In genomic region chr4:155251147-155251546, GRCm38 (mm10) we compare ENCODE assay signal across 7 mouse cellular contexts. TPM values are rescaled to one million over a fixed set of nuclear protein-coding genes. Genes with fewer than 3 reads are reported as not detected.
DNase-seq lines count a peak whose midpoint lies in the region; ATAC-seq lines count a peak whose summit lies in the region.

No protein-coding gene starts in this region.

- no peaks in the 10 kb centered on the region for H3K27me3 ChIP-seq in lung, embryonic 15.5 days
- no peaks in the 10 kb centered on the region for H3K27me3 ChIP-seq in forebrain, embryonic 12.5 days
- H3K27me3 ChIP-seq in limb, embryonic 12.5 days: no peaks in the 10 kb centered on the region
- H3K27me3 ChIP-seq in stomach, embryonic 15.5 days (replicated peaks): no peaks in the 10 kb centered on the region

- H3K4me2 ChIP-seq in lung, embryonic 15.5 days: peak overlapping the region; percentile 98
- peak overlapping the region; percentile 93 for H3K4me2 ChIP-seq in forebrain, embryonic 12.5 days
- H3K4me2 ChIP-seq in limb, embryonic 12.5 days: peak overlapping the region; percentile 93
- H3K4me2 ChIP-seq in stomach, embryonic 15.5 days: peak overlapping the region; percentile 94

- 0 out of 2 replicates have a peak overlapping the region, but pooled peaks have one; percentile 31 for H3K27ac ChIP-seq in lung, embryonic 15.5 days
- H3K27ac ChIP-seq in forebrain, embryonic 12.5 days: no peak overlapping the region
- peak overlapping the region; percentile 37; the same call in 1 of the 2 replicates for H3K27ac ChIP-seq in limb, embryonic 12.5 days
- peak overlapping the region; percentile 99; the same call in 1 of the 2 replicates for H3K27ac ChIP-seq in stomach, embryonic 15.5 days

- ATAC-seq in lung, embryonic 15.5 days (ENCODE audit: borderline replicate concordance, extremely low read depth, low FRiP score, low TSS enrichment): no peak
- ATAC-seq in forebrain, embryonic 12.5 days (ENCODE audit: low FRiP score): no peak
- no peak for ATAC-seq in limb, embryonic 12.5 days (ENCODE audit: insufficient number of reproducible peaks, insufficient read depth, low FRiP score, low TSS enrichment, low read depth)
- ATAC-seq in stomach, embryonic 15.5 days (ENCODE audit: insufficient read depth, low FRiP score, low read depth): no peak
- no peak for ATAC-seq in frontal cortex, adult (ENCODE audit: low TSS enrichment)

- H3K4me3 ChIP-seq in lung, embryonic 15.5 days: peak overlapping the region; percentile 67
- H3K4me3 ChIP-seq in forebrain, embryonic 12.5 days (replicated peaks): peak overlapping the region; percentile 60
- peak overlapping the region; percentile 61 for H3K4me3 ChIP-seq in limb, embryonic 12.5 days (replicated peaks)
- peak overlapping the region; percentile 61; the same call in 1 of the 2 replicates for H3K4me3 ChIP-seq in stomach, embryonic 15.5 days (replicated peaks)

- DNase-seq in lung, postnatal 4 days: no peak
- DNase-seq in adrenal gland, postnatal 10 days: no peak

- H3K9me3 ChIP-seq in lung, embryonic 15.5 days: no peaks in the 10 kb centered on the region
- no peaks in the 10 kb centered on the region for H3K9me3 ChIP-seq in forebrain, embryonic 12.5 days
- no peaks in the 10 kb centered on the region for H3K9me3 ChIP-seq in limb, embryonic 12.5 days
- no peaks in the 10 kb centered on the region for H3K9me3 ChIP-seq in stomach, embryonic 15.5 days

- H3K36me3 ChIP-seq in lung, embryonic 15.5 days: peaks cover 6% of the 10 kb centered on the region; the same call in 1 of the 2 replicates
- H3K36me3 ChIP-seq in forebrain, embryonic 12.5 days (replicated peaks): peaks cover 21% of the 10 kb centered on the region
- H3K36me3 ChIP-seq in limb, embryonic 12.5 days: peaks cover 30% of the 10 kb centered on the region
- no peaks in the 10 kb centered on the region for H3K36me3 ChIP-seq in stomach, embryonic 15.5 days

- peaks cover 28% of the 10 kb centered on the region for H3K4me1 ChIP-seq in lung, embryonic 15.5 days
- peaks cover 33% of the 10 kb centered on the region for H3K4me1 ChIP-seq in forebrain, embryonic 12.5 days
- peaks cover 36% of the 10 kb centered on the region for H3K4me1 ChIP-seq in limb, embryonic 12.5 days (replicated peaks)
- peaks cover 16% of the 10 kb centered on the region; the same call in 1 of the 2 replicates for H3K4me1 ChIP-seq in stomach, embryonic 15.5 days

- peak overlapping the region; percentile 80 for H3K9ac ChIP-seq in lung, embryonic 15.5 days
- H3K9ac ChIP-seq in forebrain, embryonic 12.5 days: peak overlapping the region; percentile 91; the same call in 1 of the 2 replicates
- H3K9ac ChIP-seq in limb, embryonic 12.5 days (replicated peaks): peak overlapping the region; percentile 82; the same call in 1 of the 2 replicates
- H3K9ac ChIP-seq in stomach, embryonic 15.5 days: no peak overlapping the region

- 33% methylated on average over 3 of the region's 3 CpGs for WGBS in lung, embryonic 15.5 days
- WGBS in forebrain, embryonic 12.5 days: 52% methylated on average over 3 of the region's 3 CpGs
- WGBS in limb, embryonic 12.5 days: 79% methylated on average over 3 of the region's 3 CpGs
- WGBS in stomach, embryonic 15.5 days: 34% methylated on average over 3 of the region's 3 CpGs

RNA-seq across cellular contexts. Expression of gene Faap20, which starts 1.5 kb away (rescaled TPM):
- polyA plus RNA-seq in lung, embryonic 15.5 days (2015; fragmentation: Nextera tagmentation; extraction: Ambion mirVana): 83.4 and 83.5 TPM in 2 replicates
- 96.4 and 96.9 TPM in 2 replicates for polyA plus RNA-seq in forebrain, embryonic 12.5 days (2016; fragmentation: Nextera tagmentation; extraction: Ambion mirVana)
- polyA plus RNA-seq in limb, embryonic 12.5 days (2016; fragmentation: Nextera tagmentation; extraction: Ambion mirVana): 96.0 and 99.2 TPM in 2 replicates
- polyA plus RNA-seq in stomach, embryonic 15.5 days (2015; fragmentation: Nextera tagmentation; extraction: Ambion mirVana): 64.5 and 65.8 TPM in 2 replicates
- total RNA-seq in adrenal gland, postnatal 10 days (2021): 10 to 100 TPM; 41.1 to 47.3 TPM

RNA-seq across cellular contexts. Expression of gene Ski, which starts 28.8 kb away (rescaled TPM):
- 16.1 and 16.9 TPM in 2 replicates for polyA plus RNA-seq in lung, embryonic 15.5 days (2015; fragmentation: Nextera tagmentation; extraction: Ambion mirVana)
- 12.3 and 14.2 TPM in 2 replicates for polyA plus RNA-seq in forebrain, embryonic 12.5 days (2016; fragmentation: Nextera tagmentation; extraction: Ambion mirVana)
- 18.4 and 18.8 TPM in 2 replicates for polyA plus RNA-seq in limb, embryonic 12.5 days (2016; fragmentation: Nextera tagmentation; extraction: Ambion mirVana)
- polyA plus RNA-seq in stomach, embryonic 15.5 days (2015; fragmentation: Nextera tagmentation; extraction: Ambion mirVana): 16.2 and 16.6 TPM in 2 replicates
- 10 to 100 TPM; 65.3 to 80.4 TPM for total RNA-seq in adrenal gland, postnatal 10 days (2021)
